Mouse (Mus musculus) mouse trophoblast stem cell (cell line): ENCODE results near the gene Ston2.

ENCODE experiments used
- in situ Hi-C, 2 experiments: fragments of 300-500 bp; cut with MseI, MboI; formaldehyde crosslinking; loops; 2 replicates in 1 of 2; 3 replicates in 1 of 2; pipeline ENCODE4 v1.15.1; 2025

The Ston2 gene

GRCm38 (mm10) chr12:91796774-91797173 lies 8.6 kb upstream of the Ston2 start:
- in situ Hi-C loops = loop anchor here (10.0 kb wide), 1 partner anchor 172 kb away; no protein-coding TSS in a partner anchor

- in situ Hi-C loops = loop anchor here (10.0 kb wide), 1 partner anchor 168 kb away; no protein-coding TSS in a partner anchor
Observed at GRCm38 (mm10) chr12:91793266-91793665, 5.1 kb upstream of the Ston2 start.

- in situ Hi-C loops = loop anchor here (10.0 kb wide), 1 partner anchor 167 kb away; no protein-coding TSS in a partner anchor
Observed at GRCm38 (mm10) chr12:91791822-91792221, 3.6 kb upstream of the Ston2 start.

GRCm38 (mm10) chr12:91789801-91790200 lies 1.6 kb upstream of the Ston2 start:
- in situ Hi-C loops = loop anchor here (10.0 kb wide), 2 partner anchors 145 to 165 kb away; no protein-coding TSS in a partner anchor

GRCm38 (mm10) chr12:91788446-91788845 lies 259 bp upstream of the Ston2 start:
- in situ Hi-C loops = loop anchor here in 1 of 2 experiments (10.0 kb wide), 1 partner anchor 144 kb away; no protein-coding TSS in a partner anchor

- in situ Hi-C loops = loop anchor here in 1 of 2 experiments (10.0 kb wide), 1 partner anchor 142 kb away; no protein-coding TSS in a partner anchor
Observed at GRCm38 (mm10) chr12:91786355-91786754, 1.8 kb downstream of the Ston2 start.

- in situ Hi-C loops = loop anchor here in 1 of 2 experiments (10.0 kb wide), 1 partner anchor 137 kb away; no protein-coding TSS in a partner anchor
Observed at GRCm38 (mm10) chr12:91781432-91781831, 6.8 kb downstream of the Ston2 start.

- in situ Hi-C loops = loop anchor here in 1 of 2 experiments (10.0 kb wide), 1 partner anchor 136 kb away; no protein-coding TSS in a partner anchor
Observed at GRCm38 (mm10) chr12:91780531-91780930, 7.7 kb downstream of the Ston2 start.

- in situ Hi-C loops = no loop called here
Observed at GRCm38 (mm10) chr12:91779004-91779365, 9.2 kb downstream of the Ston2 start.

- in situ Hi-C loops = no loop called here
Observed at GRCm38 (mm10) chr12:91778211-91779003, 9.8 kb downstream of the Ston2 start.

GRCm38 (mm10) chr12:91776342-91776741 lies 11.8 kb downstream of the Ston2 start:
- in situ Hi-C loops = no loop called here

GRCm38 (mm10) chr12:91774811-91775284 lies 13.3 kb downstream of the Ston2 start:
- in situ Hi-C loops = no loop called here

GRCm38 (mm10) chr12:91768871-91769270 lies 19.3 kb downstream of the Ston2 start:
- in situ Hi-C loops = no loop called here

GRCm38 (mm10) chr12:91768176-91768575 lies 20.0 kb downstream of the Ston2 start:
- in situ Hi-C loops = no loop called here

GRCm38 (mm10) chr12:91766338-91767107 lies 21.7 kb downstream of the Ston2 start:
- in situ Hi-C loops = no loop called here

- in situ Hi-C loops = no loop called here
Observed at GRCm38 (mm10) chr12:91765504-91765903, 22.7 kb downstream of the Ston2 start.

GRCm38 (mm10) chr12:91765054-91765453 lies 23.1 kb downstream of the Ston2 start:
- in situ Hi-C loops = no loop called here

GRCm38 (mm10) chr12:91764471-91764870 lies 23.7 kb downstream of the Ston2 start:
- in situ Hi-C loops = no loop called here

- in situ Hi-C loops = no loop called here
Observed at GRCm38 (mm10) chr12:91759836-91760235, 28.4 kb downstream of the Ston2 start.

- in situ Hi-C loops = no loop called here
Observed at GRCm38 (mm10) chr12:91757854-91758562, 30.2 kb downstream of the Ston2 start.

GRCm38 (mm10) chr12:91756562-91757166 lies 31.5 kb downstream of the Ston2 start:
- in situ Hi-C loops = no loop called here
